ENCODE assay signal across 26 mouse cellular contexts in the genomic region with DNA sequence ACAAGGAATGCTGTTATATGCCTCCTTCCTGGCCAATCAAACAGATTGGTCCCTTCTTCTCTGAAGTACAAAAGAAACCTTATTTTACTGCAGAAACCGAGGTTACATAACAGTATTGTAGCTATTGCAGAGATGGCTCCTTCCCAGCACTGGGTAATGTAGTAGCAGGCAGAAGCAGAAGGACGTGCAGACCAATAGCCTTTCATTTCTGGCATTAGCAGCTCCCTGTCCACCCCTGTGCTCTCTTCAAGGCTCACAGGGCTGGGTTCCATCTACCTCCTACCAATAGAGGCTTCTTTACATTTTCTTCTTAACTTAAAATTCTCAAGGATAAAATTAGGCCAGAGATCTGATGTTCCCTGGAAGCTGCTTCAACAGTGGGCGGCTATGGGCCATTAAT. TPM values are rescaled to one million over a fixed set of nuclear protein-coding genes. Genes with fewer than 3 reads are reported as not detected.
DNase-seq lines count a peak whose midpoint lies in the region; ATAC-seq and TF ChIP-seq lines count a peak whose summit lies in the region.
"Had no signal": no experiment of that assay in that cellular context is flagged by ENCODE, and none has a peak within 500 bp of the region (broad histone marks: within the 10 kb centered on the region; RNA-seq: fewer than 3 reads in every experiment).

No protein-coding gene starts in this region.

- no peak overlapping the region for H3K4me2 ChIP-seq in hindbrain, embryonic 12.5 days (replicated peaks)
- H3K4me2 ChIP-seq: embryonic facial prominence, embryonic 13.5 days; forebrain, embryonic 12.5 days; heart, embryonic 12.5 days; limb, embryonic 15.5 days; lung, embryonic 14.5 days; midbrain, embryonic 13.5 days had no signal

- intact Hi-C loops in left cerebral cortex, adult 2 months (cut with DNase I): loop anchor here (5.0 kb wide), 1 partner anchor 36 kb away; no protein-coding TSS in a partner anchor

- DNase-seq in frontal cortex, postnatal 14 days (ENCODE audit: low spot score in 2 of 2): no peak
- peak; percentile 11 to 16 for DNase-seq in layer of hippocampus, adult 8-10 months (ENCODE audit: low spot score in 2 of 2)
- no peak for DNase-seq in layer of hippocampus, postnatal 25 days (ENCODE audit: extremely low spot score in 1 of 2, low spot score in 1 of 2)
- peak; percentile 43 for DNase-seq in adipocyte (ENCODE audit: low spot score)
- DNase-seq in left cerebral cortex, adult 2 months (ENCODE audit: extremely low spot score in 1 of 2, low spot score in 2 of 2): peak in 1 of 2 experiments; percentile 9
- DNase-seq in urinary bladder, postnatal 4 days (ENCODE audit: low spot score in 2 of 2): no peak
- DNase-seq: cerebellum, adult 2 months; cerebellum, postnatal 25 days; embryo, embryonic 11 days; gastrocnemius, postnatal 10 days; kidney, postnatal 36 days; lung, embryonic 14.5 days had no signal

- no peak overlapping the region for H3K4me3 ChIP-seq in left cerebral cortex, adult 2 months
- H3K4me3 ChIP-seq in hindbrain, embryonic 12.5 days: no peak overlapping the region
- H3K4me3 ChIP-seq: embryonic facial prominence, embryonic 13.5 days; erythroblast, embryonic 14.5 days; forebrain, embryonic 12.5 days; heart, embryonic 12.5 days; hindbrain, embryonic 10.5 days; limb, embryonic 15.5 days; midbrain, embryonic 13.5 days had no signal

- 81% methylated on average over 3 of the region's 3 CpGs for WGBS in hindbrain, embryonic 12.5 days

- no peaks in the 10 kb centered on the region for H3K9me3 ChIP-seq in hindbrain, embryonic 12.5 days (replicated peaks)
- H3K9me3 ChIP-seq: forebrain, embryonic 12.5 days; heart, embryonic 12.5 days; hindbrain, embryonic 10.5 days; limb, embryonic 15.5 days; midbrain, embryonic 13.5 days had no signal

- ATAC-seq in frontal cortex, adult (ENCODE audit: low TSS enrichment): peak; percentile 73
- ATAC-seq in hindbrain, embryonic 12.5 days (ENCODE audit: low FRiP score): no peak
- ATAC-seq: CD4-positive, CD25-positive, alpha-beta regulatory T cell, adult 4 months; hindbrain, postnatal 0 days; intestine, embryonic 16.5 days; midbrain, embryonic 13.5 days had no signal

- no peak overlapping the region for H3K9ac ChIP-seq in hindbrain, embryonic 12.5 days
- H3K9ac ChIP-seq: embryonic facial prominence, embryonic 13.5 days; forebrain, embryonic 12.5 days; heart, embryonic 12.5 days; limb, embryonic 15.5 days; liver, embryonic 14.5 days; lung, embryonic 14.5 days; midbrain, embryonic 13.5 days had no signal

- H3K4me1 ChIP-seq in hindbrain, embryonic 12.5 days: no peaks in the 10 kb centered on the region
- H3K4me1 ChIP-seq: embryonic facial prominence, embryonic 13.5 days; forebrain, embryonic 12.5 days; heart, embryonic 12.5 days; hindbrain, embryonic 10.5 days; limb, embryonic 15.5 days; midbrain, embryonic 13.5 days had no signal

- no peaks in the 10 kb centered on the region for H3K27me3 ChIP-seq in hindbrain, embryonic 12.5 days
- H3K27me3 ChIP-seq: embryonic facial prominence, embryonic 13.5 days; forebrain, embryonic 12.5 days; limb, embryonic 15.5 days; midbrain, embryonic 13.5 days had no signal

- H3K36me3 ChIP-seq in hindbrain, embryonic 12.5 days: no peaks in the 10 kb centered on the region
- H3K36me3 ChIP-seq: embryonic facial prominence, embryonic 13.5 days; forebrain, embryonic 12.5 days; heart, embryonic 12.5 days; hindbrain, embryonic 10.5 days; limb, embryonic 15.5 days; midbrain, embryonic 13.5 days had no signal

- TF ChIP-seq CTCF in left cerebral cortex, adult 2 months (IDR thresholded peaks at IDR 0.05): no peak

- peak overlapping the region; percentile 73; the same call in 1 of the 2 replicates for H3K27ac ChIP-seq in left cerebral cortex, adult 2 months
- H3K27ac ChIP-seq in hindbrain, embryonic 12.5 days: no peak overlapping the region
- H3K27ac ChIP-seq: embryonic facial prominence, embryonic 13.5 days; forebrain, embryonic 12.5 days; hindbrain, embryonic 10.5 days; hindbrain, postnatal 0 days; limb, embryonic 15.5 days; liver, embryonic 14.5 days; midbrain, embryonic 13.5 days; stomach, postnatal 0 days had no signal

RNA-seq across cellular contexts. Expression of gene Eepd1, which starts 38.3 kb away (rescaled TPM):
- 10 to 100 TPM; 18.0 to 22.1 (median 19.6) TPM for total RNA-seq in layer of hippocampus, adult 8-10 months (2022)
- 10 to 100 TPM; 13.8 to 16.4 TPM for total RNA-seq in layer of hippocampus, postnatal 25 days (2021)
- 10 to 100 TPM; 20.2 to 22.9 TPM for total RNA-seq in left cerebral cortex, adult 2 months (2021)
- 7.5 and 8.0 TPM in 2 replicates for polyA plus RNA-seq in hindbrain, embryonic 12.5 days (2016; fragmentation: Nextera tagmentation; extraction: Ambion mirVana)

Comparison
In these comparisons a context has a peak if more than half of its experiments do, and no peak if none do; other contexts are left out.
1. DNase-seq: peak in layer of hippocampus, adult 8-10 months (2 of 2) and adipocyte (single experiment); none in frontal cortex, postnatal 14 days (0 of 2), layer of hippocampus, postnatal 25 days (0 of 2) and urinary bladder, postnatal 4 days (0 of 2).